Mouse (Mus musculus) inflammation-experienced regulatory T-cells, adult 16 weeks (primary cell): ENCODE measurements around the gene Epb41l4b. TPM values are rescaled to one million over a fixed set of nuclear protein-coding genes. Genes with fewer than 3 reads are reported as not detected.

Experiments
- polyA plus RNA-seq: library from polyadenylated mRNA; unstranded; fragments of 100-300 nt; shearing (Covaris generic); gene quantifications from one replicate; pipeline ENCODE4 v1.2.1, GENCODE M21; 2017

Gene Epb41l4b
- polyA plus RNA-seq = 0.06 TPM

GRCm38 (mm10) chr4:57143026-57143937 lies at the start of gene Epb41l4b:
Gene Epb41l4b, minus strand, starts transcription at chr4:57143437.

GRCm38 (mm10) chr4:56990215-56990584 lies 153.0 kb downstream of the Epb41l4b start, which contains the start of gene Frrs1l:
Gene Frrs1l, minus strand, starts transcription at chr4:56990391.

GRCm38 (mm10) chr4:56946641-56947640 lies 196.3 kb downstream of the Epb41l4b start, which contains the start of gene Tmem245:
Gene Tmem245, minus strand, starts transcription at chr4:56947437.

Other genes with a start within 250 kb of the Epb41l4b start
- 2.3 TPM for gene Tmem245, start 196.0 kb downstream of the Epb41l4b start, polyA plus RNA-seq
- gene Frrs1l, start 153.0 kb downstream of the Epb41l4b start, polyA plus RNA-seq = not detected
- gene Ptpn3, start 158.4 kb upstream of the Epb41l4b start, polyA plus RNA-seq = 2.6 TPM